Mouse (Mus musculus) embryonic facial prominence, embryonic 13.5 days (tissue): Measurements from ENCODE around the gene Slc23a4. TPM values are rescaled to one million over a fixed set of nuclear protein-coding genes. Genes with fewer than 3 reads are reported as not detected.

ENCODE experiments used
- ATAC-seq: fragments of 200-750 bp; cut with Nextera tagmentation; 2 replicates; pipeline ENCODE4 v1.8.0; 2017; ENCODE audit warnings: low read depth; ENCODE audit not compliant: insufficient number of reproducible peaks, insufficient read depth, low FRiP score, low TSS enrichment
- H3K27ac ChIP-seq: fragments of 300-500 bp; sonication (generic); 2 replicates; pipeline ENCODE4 v1.5.1; 2015; ENCODE audit warnings: moderate library complexity, mild to moderate bottlenecking, inconsistent platforms
- H3K27me3 ChIP-seq: fragments of 300-500 bp; sonication (generic); 2 replicates; pipeline ENCODE4 v1.6.1; 2015; ENCODE audit warnings: mild to moderate bottlenecking, inconsistent platforms
- H3K36me3 ChIP-seq: fragments of 300-500 bp; sonication (generic); 2 replicates; pipeline ENCODE4 v1.6.1; 2015; ENCODE audit warnings: mild to moderate bottlenecking, inconsistent platforms
- H3K4me1 ChIP-seq: fragments of 300-500 bp; sonication (generic); 2 replicates; pipeline ENCODE4 v1.6.1; 2015; ENCODE audit warnings: inconsistent platforms
- H3K4me2 ChIP-seq: fragments of 300-500 bp; sonication (generic); 2 replicates; pipeline ENCODE4 v1.6.1; 2015; ENCODE audit warnings: moderate library complexity, mild to moderate bottlenecking, inconsistent platforms
- H3K4me3 ChIP-seq: fragments of 300-500 bp; sonication (generic); 2 replicates; pipeline ENCODE4 v1.5.1; 2015; ENCODE audit warnings: mild to moderate bottlenecking, inconsistent platforms
- H3K9ac ChIP-seq: fragments of 300-500 bp; sonication (generic); 2 replicates; pipeline ENCODE4 v1.6.1; 2015; ENCODE audit warnings: mild to moderate bottlenecking, inconsistent platforms
- H3K9me3 ChIP-seq: fragments of 300-500 bp; sonication (generic); 2 replicates; pipeline ENCODE4 v1.6.1; 2016; ENCODE audit warnings: inconsistent platforms
- WGBS: fragments of 180-500 bp; shearing (Covaris S2); methylation state at CpG from one replicate; pipeline ENCODE4 v1.1.7; 2015; ENCODE audit warnings: mixed read lengths; 5-methylcytosine and 5-hydroxymethylcytosine counted together
- polyA plus RNA-seq: library from polyadenylated mRNA; unstranded; fragments of >200 nt; fragmentation: Nextera tagmentation; extraction: Ambion mirVana; gene quantifications from 2 replicates; pipeline ENCODE4 v1.2.1, GENCODE M21; 2015

Slc23a4 gene
- polyA plus RNA-seq, 1 experiment from 2014 or later = 0.38 TPM

GRCm38 (mm10) chr6:34936743-34937142 is 51.5 kb downstream of the Slc23a4 start:
- H3K9ac ChIP-seq = no peak overlapping the region
- H3K36me3 ChIP-seq = no peaks in the 10 kb centered on the region
- H3K9me3 ChIP-seq = no peaks in the 10 kb centered on the region
- H3K4me1 ChIP-seq = 0 out of 2 replicates have a peak, but pooled peaks cover 8% of the 10 kb centered on the region
- 79% methylated on average over 5 of the region's 5 CpGs for WGBS
- no peak overlapping the region for H3K4me2 ChIP-seq
- H3K27ac ChIP-seq = no peak overlapping the region
- no peaks in the 10 kb centered on the region for H3K27me3 ChIP-seq
- ATAC-seq = no peak
- no peak overlapping the region for H3K4me3 ChIP-seq

GRCm38 (mm10) chr6:34932633-34933032 is 55.6 kb downstream of the Slc23a4 start:
- no peaks in the 10 kb centered on the region for H3K27me3 ChIP-seq
- no peaks in the 10 kb centered on the region for H3K9me3 ChIP-seq
- H3K27ac ChIP-seq = no peak overlapping the region
- no peak overlapping the region for H3K4me2 ChIP-seq
- no peaks in the 10 kb centered on the region for H3K4me1 ChIP-seq
- no peak overlapping the region for H3K9ac ChIP-seq
- 93% methylated on average over 1 of the region's 1 CpGs for WGBS
- H3K4me3 ChIP-seq = no peak overlapping the region
- no peaks in the 10 kb centered on the region for H3K36me3 ChIP-seq
- ATAC-seq = no peak

GRCm38 (mm10) chr6:34927594-34927993 is 60.6 kb downstream of the Slc23a4 start:
- H3K4me2 ChIP-seq = no peak overlapping the region
- no peak overlapping the region for H3K9ac ChIP-seq

DNA sequence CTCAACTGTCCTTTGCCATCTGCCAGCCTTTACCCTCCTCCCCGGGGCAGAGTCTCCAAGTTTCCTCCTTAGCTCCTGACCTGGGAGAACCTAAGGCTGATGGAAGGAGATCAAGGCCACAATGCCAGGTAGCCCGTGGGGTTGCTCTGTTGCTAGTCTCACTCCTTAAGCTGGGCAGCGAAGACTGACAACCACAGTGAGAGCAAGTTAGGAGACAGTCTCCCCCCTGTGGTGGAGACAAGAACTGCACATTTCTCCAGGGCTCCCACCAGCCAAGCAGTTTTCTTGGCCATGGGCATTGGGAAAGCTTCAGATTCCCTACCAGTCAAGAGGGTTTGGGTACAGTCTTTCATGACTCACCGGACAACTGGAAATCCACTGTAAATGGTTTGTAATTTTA is 61.0 kb downstream of the Slc23a4 start:
- 41% methylated on average over 4 of the region's 4 CpGs for WGBS
- no peaks in the 10 kb centered on the region for H3K27me3 ChIP-seq
- no peaks in the 10 kb centered on the region for H3K36me3 ChIP-seq
- H3K4me2 ChIP-seq = no peak overlapping the region
- no peak overlapping the region for H3K27ac ChIP-seq
- H3K4me1 ChIP-seq = 0 out of 2 replicates have a peak, but pooled peaks cover 3% of the 10 kb centered on the region
- H3K4me3 ChIP-seq = no peak overlapping the region
- no peaks in the 10 kb centered on the region for H3K9me3 ChIP-seq
- ATAC-seq = no peak
- no peak overlapping the region for H3K9ac ChIP-seq

More at GRCm38 (mm10) chr6:34927594-34927993, 60.6 kb downstream of the Slc23a4 start:
- Histone ChIP-seq H3K4me1 (0 out of 2 replicates have a peak, but pooled peaks cover 3% of the 10 kb centered on the region), H3K36me3 (no peaks in the 10 kb centered on the region), H3K27ac (no peak overlapping the region), H3K27me3 (no peaks in the 10 kb centered on the region), H3K9me3 (no peaks in the 10 kb centered on the region), H3K4me3 (no peak overlapping the region)
- ATAC-seq = no peak
- WGBS = 93% methylated on average over 8 of the region's 8 CpGs

DNA sequence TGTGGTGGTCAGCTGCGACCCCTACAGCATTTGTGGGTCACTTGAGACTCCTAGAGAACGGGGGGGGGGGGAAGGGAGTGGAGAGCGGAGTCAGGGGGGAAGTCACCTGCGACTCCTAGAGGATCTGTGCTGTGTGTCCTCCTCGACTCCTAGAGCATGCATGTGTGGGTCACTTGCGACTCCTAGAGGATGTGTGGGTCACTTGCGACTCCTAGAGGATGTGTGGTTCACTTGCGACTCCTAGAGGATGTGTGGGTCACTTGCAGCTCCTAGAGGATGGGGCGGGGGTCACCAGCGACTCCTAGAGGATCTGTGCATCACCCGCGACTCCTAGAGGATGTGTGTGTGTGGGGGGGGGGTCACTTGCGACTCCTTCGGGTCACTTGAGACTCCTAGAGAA is 66.3 kb downstream of the Slc23a4 start:
- H3K4me2 ChIP-seq = no peak overlapping the region
- WGBS = 50% methylated on average over 14 of the region's 14 CpGs
- H3K27me3 ChIP-seq = no peaks in the 10 kb centered on the region
- H3K4me1 ChIP-seq = peaks cover 10% of the 10 kb centered on the region
- no peak overlapping the region for H3K27ac ChIP-seq
- no peaks in the 10 kb centered on the region for H3K9me3 ChIP-seq
- no peaks in the 10 kb centered on the region for H3K36me3 ChIP-seq
- H3K9ac ChIP-seq = no peak overlapping the region
- no peak for ATAC-seq
- H3K4me3 ChIP-seq = no peak overlapping the region

DNA sequence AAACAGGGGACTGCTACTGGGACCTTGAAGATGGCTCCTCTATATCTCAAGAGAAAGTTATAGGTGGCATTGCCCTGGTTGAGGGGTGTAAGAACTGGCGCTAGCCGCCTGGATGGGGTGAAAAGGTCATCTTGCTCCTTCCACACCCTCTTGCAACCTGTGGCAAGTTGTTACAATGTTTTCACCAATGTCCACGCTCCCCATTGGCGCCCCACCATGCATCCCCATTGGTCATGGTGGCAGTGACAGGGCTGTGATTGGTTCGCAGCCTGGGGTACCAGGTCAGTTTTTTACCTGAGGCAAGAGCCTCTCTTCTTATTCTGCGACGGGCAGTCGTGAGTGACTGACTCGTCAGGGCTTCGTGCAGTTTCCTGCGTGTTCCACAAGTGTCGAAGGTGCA is 67.6 kb downstream of the Slc23a4 start:
- no peak overlapping the region for H3K4me2 ChIP-seq
- ATAC-seq = no peak
- no peak overlapping the region for H3K9ac ChIP-seq
- no peaks in the 10 kb centered on the region for H3K27me3 ChIP-seq
- H3K27ac ChIP-seq = no peak overlapping the region
- no peaks in the 10 kb centered on the region for H3K9me3 ChIP-seq
- H3K4me1 ChIP-seq = peaks cover 10% of the 10 kb centered on the region
- H3K36me3 ChIP-seq = no peaks in the 10 kb centered on the region
- H3K4me3 ChIP-seq = no peak overlapping the region
- WGBS = 89% methylated on average over 12 of the region's 12 CpGs

- H3K27ac ChIP-seq = no peak within 1 kb of the TSS
- WGBS = 37% methylated on average over 10 of the region's 10 CpGs
These were observed 68.2 kb downstream of the Slc23a4 start, which contains the start of gene Stra8 for GRCm38 (mm10) chr6:34919956-34920355. Stra8 (plus strand) TSS chr6:34920163.

DNA sequence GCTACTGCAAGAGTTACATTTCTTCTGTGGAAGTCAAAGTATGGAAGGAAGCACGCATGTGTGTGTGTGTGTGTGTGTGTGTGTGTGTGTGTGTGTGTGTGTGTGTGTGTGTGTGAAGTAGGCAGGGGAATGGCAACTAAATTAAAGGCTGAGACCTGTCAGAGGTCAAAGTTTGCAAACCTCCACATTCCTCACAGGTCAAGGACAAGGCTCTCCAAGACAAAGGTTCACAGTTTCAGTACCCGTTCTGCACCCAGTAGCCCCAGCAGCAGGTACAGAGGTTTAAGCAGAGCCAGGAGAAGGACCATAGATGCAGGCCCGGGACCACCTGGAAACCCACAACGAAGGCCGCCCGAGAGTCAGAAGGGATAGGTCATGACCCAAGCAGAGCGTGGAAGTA is 69.1 kb downstream of the Slc23a4 start:
- no peak overlapping the region for H3K9ac ChIP-seq
- no peak overlapping the region for H3K4me3 ChIP-seq
- no peak for ATAC-seq
- no peaks in the 10 kb centered on the region for H3K27me3 ChIP-seq
- H3K4me1 ChIP-seq = peaks cover 7% of the 10 kb centered on the region
- no peak overlapping the region for H3K27ac ChIP-seq
- H3K4me2 ChIP-seq = no peak overlapping the region
- H3K36me3 ChIP-seq = no peaks in the 10 kb centered on the region
- no peaks in the 10 kb centered on the region for H3K9me3 ChIP-seq
- 52% methylated on average over 7 of the region's 7 CpGs for WGBS

More at GRCm38 (mm10) chr6:34919956-34920355, 68.2 kb downstream of the Slc23a4 start, which contains the start of gene Stra8:
- Histone ChIP-seq H3K4me1 (peaks cover 7% of the 10 kb centered on the region), H3K9ac (no peak within 1 kb of the TSS), H3K27me3 (no peaks in the 10 kb centered on the region), H3K36me3 (no peaks in the 10 kb centered on the region), H3K4me2 (no peak within 1 kb of the TSS), H3K4me3 (no peak within 1 kb of the TSS), H3K9me3 (no peaks in the 10 kb centered on the region)
- ATAC-seq = no peak

GRCm38 (mm10) chr6:34914462-34914861 is 73.7 kb downstream of the Slc23a4 start:
- no peaks in the 10 kb centered on the region for H3K36me3 ChIP-seq
- no peaks in the 10 kb centered on the region for H3K27me3 ChIP-seq
- no peaks in the 10 kb centered on the region for H3K9me3 ChIP-seq
- H3K9ac ChIP-seq = no peak overlapping the region
- H3K4me1 ChIP-seq = peaks cover 8% of the 10 kb centered on the region
- H3K4me3 ChIP-seq = no peak overlapping the region
- H3K27ac ChIP-seq = no peak overlapping the region
- no peak for ATAC-seq
- H3K4me2 ChIP-seq = no peak overlapping the region
- WGBS = 82% methylated on average over 3 of the region's 3 CpGs

DNA sequence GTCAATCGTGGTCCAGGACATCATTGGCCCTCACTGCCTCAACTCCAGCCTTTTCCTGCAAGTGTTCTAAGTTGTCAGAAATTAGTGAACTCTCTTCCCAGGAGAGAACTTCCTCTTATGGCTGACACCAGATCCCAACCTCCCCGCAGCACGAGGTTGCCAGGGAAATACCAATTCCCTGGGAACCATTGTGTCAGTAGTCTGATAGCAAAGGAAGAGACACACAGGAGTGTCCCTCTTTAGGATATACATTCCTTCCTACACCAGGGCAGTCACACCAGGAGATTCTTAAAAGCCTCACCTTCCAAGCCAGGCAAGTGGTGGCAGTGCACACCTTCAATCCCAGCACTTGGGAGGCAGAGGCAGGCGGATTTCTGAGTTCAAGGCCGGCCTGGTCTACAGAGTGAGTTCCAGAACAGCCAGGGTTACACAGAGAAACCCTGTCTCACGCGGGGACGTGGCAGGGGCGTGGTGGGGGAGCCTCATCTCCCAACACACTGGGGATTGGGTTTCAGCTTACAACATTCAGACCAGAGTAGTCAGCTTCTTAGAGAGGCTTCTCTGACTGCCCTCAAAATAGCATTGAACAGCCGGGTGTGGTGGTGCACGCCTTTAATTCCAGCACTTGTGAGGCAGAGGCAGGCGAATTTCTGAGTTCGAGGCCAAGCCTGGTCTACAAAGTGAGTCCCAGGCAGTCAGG is 74.7 kb downstream of the Slc23a4 start:
- no peak overlapping the region for H3K4me3 ChIP-seq
- no peak overlapping the region for H3K4me2 ChIP-seq
- no peak for ATAC-seq
- no peak overlapping the region for H3K9ac ChIP-seq
- no peaks in the 10 kb centered on the region for H3K9me3 ChIP-seq
- WGBS = 83% methylated on average over 13 of the region's 13 CpGs
- no peak overlapping the region for H3K27ac ChIP-seq
- H3K27me3 ChIP-seq = no peaks in the 10 kb centered on the region
- peaks cover 10% of the 10 kb centered on the region for H3K4me1 ChIP-seq
- no peaks in the 10 kb centered on the region for H3K36me3 ChIP-seq

- WGBS = under 1% methylated on average over 57 of the region's 64 CpGs
- Histone ChIP-seq H3K9me3 (no peaks in the 10 kb centered on the region), H3K4me2 (peak within 1 kb of the TSS; percentile 75), H3K27me3 (no peaks in the 10 kb centered on the region), H3K27ac (peak within 1 kb of the TSS; percentile 81), H3K4me1 (peaks cover 10% of the 10 kb centered on the region), H3K36me3 (peaks cover 23% of the 10 kb centered on the region), H3K4me3 (peak within 1 kb of the TSS; percentile 74), H3K9ac (peak within 1 kb of the TSS; percentile 82)
- peak; percentile 90 for ATAC-seq
These were observed 77.6 kb downstream of the Slc23a4 start, which contains the start of gene Wdr91 for GRCm38 (mm10) chr6:34910371-34911219. Wdr91 (minus strand) TSS chr6:34910876.
